Mouse (Mus musculus): ENCODE data around the gene Hnrnpa2b1.

Hnrnpa2b1 gene

DNA sequence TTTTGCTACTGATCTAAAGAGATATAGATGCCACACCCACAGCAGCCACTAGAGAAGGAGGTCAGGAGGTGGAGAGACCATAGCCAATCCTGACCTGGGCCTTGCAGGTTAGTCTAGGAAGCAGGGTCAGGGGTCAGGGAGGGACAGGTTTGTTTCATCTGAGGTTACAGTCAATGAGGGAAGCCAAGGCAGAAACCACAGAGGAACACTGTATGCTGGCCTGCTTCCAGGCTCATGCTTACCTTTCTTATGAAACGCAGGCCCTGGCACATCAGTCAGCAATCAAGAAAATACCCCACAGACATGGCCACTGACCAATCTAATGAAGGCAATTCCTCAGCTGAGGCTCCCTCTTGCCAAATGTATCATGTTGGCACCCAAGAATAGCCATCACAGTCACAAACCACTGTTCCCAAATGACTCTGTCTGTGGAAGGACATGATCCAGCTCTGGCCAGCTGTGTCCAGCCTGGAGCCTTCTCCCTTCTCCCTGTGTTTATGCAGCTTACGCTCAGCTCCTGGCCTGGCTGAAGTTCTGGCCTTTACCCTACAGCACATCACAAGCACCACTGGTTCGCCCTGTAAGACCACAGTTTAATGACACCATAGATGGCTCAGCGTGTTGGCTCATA is 52.3 kb downstream of the Hnrnpa2b1 start:
- DNase-seq (ENCODE audit: low spot score in 2 of 2): no peak

DNA sequence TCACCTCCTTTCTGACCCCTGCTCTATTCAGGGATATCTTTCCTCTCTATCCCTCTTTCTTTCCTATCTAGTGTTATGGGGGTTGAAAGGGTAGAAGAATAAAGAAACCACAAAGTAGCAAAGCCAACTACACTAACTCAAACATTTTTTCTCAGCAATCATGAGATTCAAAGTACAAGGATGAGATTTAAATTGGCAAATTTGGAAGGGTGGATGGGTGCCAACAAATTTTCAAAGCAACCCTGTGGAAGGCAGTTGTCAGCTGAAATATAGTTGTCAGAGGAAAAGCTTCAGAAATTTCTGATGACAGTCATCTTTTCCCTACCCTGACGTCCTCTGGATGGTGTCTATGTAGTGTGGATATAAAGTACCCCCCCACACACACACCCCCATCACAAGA is 53.3 kb downstream of the Hnrnpa2b1 start:
- no peak for DNase-seq (ENCODE audit: low spot score in 2 of 2)
